Mouse (Mus musculus): ENCODE data around the gene Atg7.
"Not testable (repeated sequence)": the region's sequence is repeated elsewhere in the genome, so short reads cannot be mapped to it uniquely, and the experiment has no call there.

The Atg7 gene

DNA sequence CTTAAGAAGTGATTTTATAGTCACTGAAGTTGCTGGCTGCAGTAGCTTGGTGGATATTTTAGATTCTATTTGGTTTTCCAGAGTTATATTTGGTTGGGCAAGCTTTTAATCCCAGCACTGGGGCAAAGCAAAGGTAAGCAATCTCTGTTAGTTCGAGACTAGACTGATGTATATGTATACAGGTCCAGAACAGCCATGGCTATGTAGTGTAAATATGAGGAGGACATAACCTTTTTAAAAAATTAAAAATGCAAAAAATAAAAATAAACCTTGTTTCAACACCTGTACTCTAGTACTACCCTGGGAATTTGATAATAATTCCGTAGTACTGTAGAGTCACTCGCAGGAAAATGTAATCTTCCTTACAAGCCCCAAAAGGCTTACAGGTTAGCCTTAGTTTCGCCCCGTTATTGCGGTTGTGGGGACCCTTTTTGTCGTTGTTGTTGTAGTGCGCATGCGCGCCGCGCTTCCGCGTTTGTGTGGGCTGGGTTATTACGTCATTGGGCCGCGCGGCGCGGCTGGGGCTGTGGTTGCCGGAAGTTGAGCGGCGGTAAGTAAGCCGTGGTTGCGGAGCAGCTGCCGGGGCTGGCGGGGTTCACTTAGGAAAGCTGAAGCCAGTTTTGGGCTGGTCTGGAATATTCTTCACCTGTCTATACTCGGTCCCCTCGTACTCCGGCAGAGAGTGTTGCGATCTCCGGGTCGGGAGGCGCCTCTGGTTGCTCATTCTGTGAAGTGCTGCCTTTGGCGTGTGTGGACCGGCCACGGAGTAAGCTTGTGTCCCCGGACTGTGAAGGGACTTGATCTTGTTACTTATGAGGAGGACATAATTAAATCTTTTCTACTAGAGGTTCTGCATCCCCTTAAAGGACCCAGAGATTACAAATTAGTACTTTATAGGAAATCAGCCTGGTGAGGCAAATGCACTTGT, at the start of gene Atg7:
Gene Atg7, plus strand, starts transcription at position 497 of the 928 bp plus-strand sequence.
- peak; percentile 93 to 94 for DNase-seq

DNA sequence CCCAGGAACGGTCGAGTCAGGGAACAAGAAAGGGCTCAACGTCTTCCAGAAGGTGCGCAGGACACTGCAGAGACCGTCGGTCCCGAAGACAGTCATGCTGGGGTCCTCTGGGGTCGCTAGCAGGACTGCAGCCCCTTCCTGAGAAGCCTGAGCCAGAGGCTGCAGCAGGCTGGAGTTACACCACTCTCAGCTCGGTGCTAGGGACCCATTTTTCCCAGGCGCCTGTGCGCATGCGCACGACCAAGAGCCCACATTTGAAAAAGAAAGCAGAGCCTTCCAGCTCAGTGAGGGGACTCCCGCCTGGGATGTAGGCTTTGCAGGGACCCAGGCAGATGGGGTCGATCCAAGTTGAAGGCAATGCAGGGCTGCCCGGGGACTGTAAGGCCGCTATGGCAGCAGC, 28.8 kb upstream of the Atg7 start:
- peak; percentile 4 to 25 for DNase-seq

- not testable (repeated sequence) for DNase-seq
Observed at GRCm38 (mm10) chr6:114633886-114634285, 9.0 kb upstream of the Atg7 start.

DNA sequence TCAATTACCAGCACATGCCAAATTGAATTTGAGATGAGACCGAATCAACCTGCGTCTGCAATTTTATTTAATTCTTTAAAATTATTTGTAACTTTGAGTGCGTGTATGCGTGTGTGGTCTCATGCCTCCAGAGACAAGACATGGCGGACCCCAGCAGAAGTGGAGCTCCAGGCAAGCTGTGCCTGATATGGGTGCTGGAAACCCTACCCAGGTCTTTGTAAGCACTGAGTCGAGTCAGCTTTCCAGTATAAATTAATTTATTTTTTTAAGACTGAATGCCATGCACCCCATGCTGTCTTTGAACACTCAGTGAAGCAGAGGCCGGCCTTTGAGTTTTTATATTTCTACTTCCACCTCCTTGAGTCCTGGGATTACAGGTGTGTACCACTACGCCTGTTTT, 819 bp downstream of the Atg7 start:
- DNase-seq = no peak

DNA sequence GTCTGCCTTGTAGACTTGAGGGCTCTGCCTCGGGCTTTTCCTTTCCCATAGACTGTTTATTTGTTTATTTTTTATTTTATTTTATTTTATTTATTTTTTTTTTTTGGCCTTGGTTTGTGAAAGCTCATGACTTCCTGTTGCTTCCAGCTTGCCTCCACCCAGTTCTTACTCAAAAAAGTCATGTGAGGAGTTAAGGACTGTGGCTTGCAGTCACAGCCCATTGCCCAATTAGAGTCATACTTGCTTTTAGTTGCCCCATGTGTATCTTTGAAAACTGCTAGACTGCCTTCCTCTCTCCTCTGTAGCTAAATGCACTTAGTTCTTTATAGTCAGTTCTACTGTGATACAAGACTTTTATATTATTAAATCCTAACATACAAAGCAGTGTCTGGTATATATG, 1.6 kb downstream of the Atg7 start:
- DNase-seq = no peak

DNA sequence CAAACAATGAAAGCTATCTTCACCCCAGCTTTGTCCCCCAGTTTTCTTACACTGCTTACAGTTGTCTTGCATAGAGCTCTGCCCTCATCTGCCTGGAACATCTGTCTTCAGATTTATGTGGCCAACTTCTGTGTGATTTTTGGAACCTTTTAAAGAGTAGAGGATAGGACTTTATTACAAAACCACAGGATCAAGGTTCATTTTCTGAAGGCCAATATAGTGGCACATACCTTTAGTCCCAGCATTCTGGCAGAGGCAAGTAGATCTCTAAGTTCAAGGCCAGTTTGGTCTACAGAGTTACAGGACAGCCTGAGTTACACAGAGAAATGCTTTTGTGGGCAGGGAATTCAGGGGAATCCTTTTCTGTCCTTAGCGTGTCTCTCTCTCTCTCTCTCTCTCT, 3.3 kb downstream of the Atg7 start:
- DNase-seq = no peak

DNA sequence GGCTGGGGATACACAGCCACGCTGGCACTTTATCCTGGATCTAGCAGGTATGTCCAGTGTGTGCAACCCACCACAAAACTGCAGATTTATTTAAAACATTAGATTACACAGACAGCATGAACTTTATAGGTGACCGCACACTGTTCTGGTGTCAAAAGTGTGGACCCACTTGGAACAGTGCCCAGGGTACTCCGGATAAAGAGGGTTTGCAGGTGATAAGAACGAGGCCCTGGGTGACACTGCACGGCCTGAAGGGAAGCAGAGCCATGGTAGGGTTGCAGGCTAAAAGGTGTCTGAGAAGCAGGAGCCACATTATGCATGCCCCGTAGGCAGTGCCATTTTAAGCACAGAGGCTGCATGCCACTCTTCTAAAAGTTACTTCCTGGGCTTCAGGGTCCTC, 4.1 kb downstream of the Atg7 start:
- DNase-seq = no peak

- DNase-seq = no peak
Observed at GRCm38 (mm10) chr6:114648352-114649030, 5.6 kb downstream of the Atg7 start.

DNA sequence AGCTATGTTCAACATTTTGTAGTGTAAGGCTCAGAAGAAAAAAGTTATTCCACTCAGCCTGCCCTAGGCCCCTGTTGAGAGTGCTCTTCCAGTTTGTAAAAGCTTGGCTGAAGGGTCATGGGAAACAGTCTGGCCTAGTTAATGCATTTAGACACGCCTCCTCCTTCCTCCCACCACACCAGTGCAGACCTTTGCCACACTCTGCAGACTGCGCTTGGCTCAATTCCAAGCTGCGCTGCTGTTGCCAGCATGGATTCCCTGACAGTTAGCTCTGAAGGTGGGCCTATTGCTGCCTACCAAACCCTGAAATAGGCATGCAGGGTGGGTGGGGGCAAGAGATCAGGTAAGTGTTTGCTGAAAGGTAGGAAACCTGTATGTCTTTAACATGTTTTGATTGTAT, 9.3 kb downstream of the Atg7 start:
- DNase-seq = no peak

GRCm38 (mm10) chr6:114656826-114657600, 14.1 kb downstream of the Atg7 start:
- DNase-seq = no peak

DNA sequence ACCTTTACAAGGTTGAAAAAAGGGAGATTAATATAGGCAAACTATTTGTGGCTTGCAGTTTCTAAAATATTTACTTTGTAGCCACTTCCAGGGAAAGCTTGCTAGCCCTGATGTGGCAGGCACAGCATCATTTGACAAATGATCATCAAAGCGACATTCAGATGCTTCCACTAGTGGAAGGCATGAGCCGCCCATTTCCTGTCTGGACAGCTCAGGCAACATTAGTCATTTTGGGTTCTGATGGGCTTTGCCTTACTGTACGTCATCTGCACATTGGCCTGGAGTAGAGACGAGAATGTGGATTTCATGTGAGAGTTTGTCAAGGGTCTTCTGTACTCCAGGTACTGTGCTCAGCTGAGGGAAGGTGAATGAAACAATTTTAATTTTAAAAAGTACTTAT, 14.9 kb downstream of the Atg7 start:
- no peak for DNase-seq

DNA sequence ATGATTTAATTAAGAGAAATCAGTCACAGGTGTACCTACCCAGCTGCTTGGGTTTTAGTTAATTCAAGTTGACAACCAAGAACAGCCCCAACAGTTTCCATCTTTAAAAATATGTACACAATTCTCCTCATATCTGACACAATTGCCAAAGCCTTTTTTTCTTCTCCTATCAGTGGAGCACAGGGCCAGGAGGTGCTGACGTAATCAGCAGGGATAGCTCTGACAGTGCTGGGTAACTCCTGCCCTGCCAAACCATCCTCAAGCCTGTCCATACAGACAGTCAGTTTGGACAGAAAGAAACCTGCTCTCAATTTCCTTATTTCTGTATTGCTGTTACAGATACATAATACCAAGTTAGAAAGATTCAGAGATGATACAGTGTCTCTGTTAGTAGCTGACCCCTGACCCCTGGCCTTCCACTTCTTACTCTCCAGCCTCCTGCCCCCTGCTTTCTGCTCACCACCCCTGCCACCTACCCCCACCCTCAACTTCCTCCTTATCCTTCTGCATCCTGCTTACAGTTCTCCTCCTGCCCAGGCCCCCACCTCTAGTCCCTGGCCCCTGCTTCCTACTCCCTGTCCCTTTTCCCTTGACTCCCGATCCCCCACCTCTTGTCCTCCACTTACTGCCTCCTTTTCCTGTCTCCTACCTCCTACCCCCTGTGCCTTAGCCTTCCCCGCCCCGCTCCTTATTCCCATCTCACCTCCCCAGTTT, 16.5 kb downstream of the Atg7 start:
- DNase-seq = no peak

DNA sequence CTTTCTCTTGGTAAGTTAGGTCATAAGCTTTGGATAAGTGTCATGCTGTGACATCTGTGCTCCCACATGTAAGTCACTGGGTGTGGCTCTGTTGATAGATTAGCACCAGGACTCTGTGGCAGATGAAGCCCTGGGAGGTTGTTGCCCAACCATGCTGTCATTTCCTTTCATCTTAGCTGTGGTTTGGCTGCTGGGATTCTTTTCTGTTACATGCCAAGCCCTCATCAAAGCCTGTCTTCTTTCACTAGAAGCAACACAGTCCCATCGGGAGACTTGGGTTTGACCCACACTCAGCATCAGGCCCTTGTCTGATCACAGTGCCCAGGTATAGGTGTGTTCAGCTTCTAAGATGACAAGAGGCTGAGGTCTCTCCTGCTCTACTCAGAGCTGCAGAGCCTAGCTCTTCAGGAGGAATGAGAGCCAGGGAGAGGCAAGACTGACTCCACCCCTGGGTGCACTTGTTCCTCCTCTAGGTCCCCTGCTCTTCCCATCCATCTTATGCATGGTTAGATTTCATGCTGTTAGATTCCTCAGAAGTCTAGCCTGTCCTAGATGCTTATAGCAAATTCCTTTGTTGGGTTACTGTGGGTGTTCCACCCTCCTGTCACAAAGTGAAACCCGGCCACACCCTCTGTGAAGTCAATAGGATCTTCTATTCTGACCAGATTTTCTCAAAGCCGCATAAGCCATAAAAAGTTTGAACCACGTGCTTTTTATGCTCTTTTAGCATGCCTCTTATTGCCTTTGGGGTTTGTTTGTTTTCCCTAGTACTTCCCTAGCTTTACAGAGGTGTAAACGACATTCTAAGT, 17.3 kb downstream of the Atg7 start:
- no peak for DNase-seq

DNA sequence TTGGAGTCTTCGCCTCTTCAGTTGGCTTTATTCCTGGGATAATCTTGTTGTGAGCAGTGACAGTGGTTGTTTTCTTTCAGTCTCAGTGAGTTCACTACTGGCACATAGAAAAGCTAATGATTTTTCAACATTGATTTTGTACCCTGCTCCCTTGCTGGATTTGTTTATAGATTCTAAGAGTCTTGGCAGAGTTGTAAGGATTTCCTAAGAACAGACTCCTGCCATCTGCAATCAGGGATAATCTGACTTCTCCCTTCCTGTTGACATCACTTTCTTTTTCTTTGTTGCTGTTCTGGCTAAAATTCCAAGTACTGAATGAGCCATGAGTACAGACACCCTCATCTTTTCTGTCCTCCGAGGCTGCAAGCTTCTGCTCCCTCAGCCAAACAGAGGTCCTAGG, 20.8 kb downstream of the Atg7 start:
- DNase-seq = no peak

DNA sequence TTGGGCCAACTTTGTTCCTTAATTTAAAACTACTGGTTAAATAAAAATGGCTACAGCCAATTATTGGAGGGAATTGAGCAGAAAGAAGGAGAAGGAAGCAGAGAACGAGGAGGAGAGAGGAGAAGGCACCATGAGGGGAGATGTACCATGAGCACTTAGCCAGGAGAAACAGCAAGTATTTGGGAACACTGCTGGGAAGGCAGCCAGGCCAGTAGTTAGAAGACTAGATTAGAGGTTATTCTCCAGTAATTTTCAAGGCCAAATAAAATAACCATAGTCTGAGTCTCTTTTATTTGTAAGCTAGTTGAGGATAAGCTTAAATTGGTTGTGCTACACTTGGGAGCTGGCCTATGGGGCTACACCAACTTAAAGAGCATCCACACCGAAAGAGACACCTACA, 21.8 kb downstream of the Atg7 start:
- DNase-seq = no peak

GRCm38 (mm10) chr6:114667518-114667917, 24.6 kb downstream of the Atg7 start:
- DNase-seq = no peak

DNA sequence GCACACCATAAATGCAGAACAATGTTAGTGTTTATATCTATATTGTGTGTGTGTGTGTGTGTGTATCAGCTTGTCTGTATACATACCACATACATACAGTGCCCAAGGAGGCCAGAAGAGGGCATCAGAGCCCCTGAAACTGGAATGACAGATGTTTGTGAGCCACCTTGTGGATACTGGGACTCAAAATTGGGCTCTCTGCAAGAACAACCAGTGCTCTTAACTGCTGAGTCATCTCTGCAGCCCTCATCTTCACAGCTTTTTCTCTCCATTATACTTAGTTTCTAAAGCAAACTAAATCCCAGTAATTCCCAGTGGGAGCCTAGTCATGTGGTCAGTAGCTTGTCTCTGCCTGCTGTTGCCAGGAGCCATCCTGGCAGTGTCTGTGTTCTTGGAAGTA, 31.9 kb downstream of the Atg7 start:
- no peak for DNase-seq

DNA sequence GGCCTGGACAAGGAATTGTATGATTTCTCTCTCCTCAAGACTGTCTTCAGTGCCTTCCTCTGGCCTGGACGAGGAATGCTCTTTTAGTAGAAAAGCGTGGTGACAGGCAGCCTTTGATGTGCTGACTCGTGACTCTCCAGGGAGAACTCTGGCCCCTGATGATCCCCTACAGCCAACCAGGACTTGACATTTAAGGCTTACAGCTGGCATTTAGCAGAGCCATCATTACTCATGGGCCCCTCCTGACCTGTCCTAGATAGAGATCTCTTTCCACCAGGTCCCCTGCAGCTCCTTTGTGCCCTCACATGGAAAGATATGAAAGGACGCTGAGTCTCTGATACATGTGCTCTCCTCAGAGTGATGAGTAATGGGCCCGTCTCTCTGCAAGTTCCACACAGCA, 33.2 kb downstream of the Atg7 start:
- no peak for DNase-seq

DNA sequence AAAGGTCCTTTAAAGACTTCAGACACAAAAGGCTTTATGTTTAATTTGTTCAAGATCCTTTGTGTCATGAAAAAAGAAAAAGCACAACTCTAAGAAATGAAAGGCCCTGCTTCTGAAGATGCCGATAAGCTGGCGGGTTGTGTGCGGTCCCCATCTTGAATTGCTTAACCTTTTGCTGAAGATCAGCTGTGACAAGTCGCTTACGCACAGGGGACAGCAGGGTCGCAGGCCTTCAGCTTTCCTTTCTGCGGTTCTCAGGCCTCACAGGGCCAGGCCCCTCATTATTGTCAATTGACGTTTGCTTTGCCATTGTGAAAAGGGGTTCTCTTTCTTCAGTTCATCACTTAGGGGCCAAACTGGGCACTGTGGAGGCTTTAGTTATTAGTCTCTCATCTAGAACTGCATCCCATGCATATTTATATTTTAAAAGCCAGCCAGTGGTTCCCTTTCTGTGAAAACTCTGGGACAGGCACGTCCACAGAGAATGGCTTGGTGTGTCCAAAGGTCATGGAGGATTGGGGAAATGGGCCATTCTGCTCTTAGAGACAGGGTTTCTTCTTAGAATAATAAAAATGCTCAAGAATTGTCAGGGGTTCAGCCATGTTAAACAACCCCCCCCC, 39.3 kb downstream of the Atg7 start:
- DNase-seq = no peak

DNA sequence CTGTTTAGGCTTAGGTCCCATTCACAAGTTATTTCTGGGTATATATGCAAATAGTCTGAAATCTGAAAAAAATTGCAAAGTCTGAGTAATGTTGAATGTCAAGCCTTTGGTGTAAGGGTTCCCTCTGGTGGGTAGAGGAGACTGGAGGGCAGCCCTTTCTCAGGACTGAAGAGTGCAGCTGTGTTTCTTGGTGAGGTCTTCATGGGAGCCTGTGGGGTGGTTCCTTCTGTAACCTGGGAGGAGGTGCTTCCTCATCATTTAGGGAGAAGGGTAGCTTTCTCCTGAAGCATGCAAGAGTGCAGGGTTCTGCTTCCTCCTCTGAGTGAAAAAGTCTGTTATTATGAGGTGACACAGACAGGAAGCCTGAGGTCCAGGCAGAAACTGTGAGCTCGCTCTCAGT, 40.8 kb downstream of the Atg7 start:
- DNase-seq = no peak

DNA sequence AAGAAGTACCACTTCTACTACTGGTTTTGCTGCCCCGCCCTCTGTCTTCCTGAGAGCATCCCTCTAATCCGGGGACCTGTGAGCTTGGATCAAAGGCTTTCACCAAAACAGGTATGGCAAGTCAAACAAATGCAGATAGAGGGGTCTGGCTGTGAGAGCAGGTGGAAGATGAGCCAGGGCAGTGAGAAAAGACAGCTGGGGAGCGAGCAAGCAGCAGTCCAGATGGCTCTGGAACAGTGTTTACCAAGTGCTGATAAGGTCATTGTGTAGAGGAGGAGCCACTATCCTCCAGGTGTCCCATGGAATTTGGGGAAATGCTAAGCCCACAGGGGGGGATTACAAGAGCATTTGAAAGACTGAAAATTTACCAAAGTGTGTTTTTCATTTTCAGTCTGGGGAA, 41.5 kb downstream of the Atg7 start:
- DNase-seq = no peak

All from thymus, postnatal 36 days (tissue).